Mouse (Mus musculus): ENCODE results near the gene Tbc1d1.

- no peak for TF ChIP-seq EP300 (optimal IDR thresholded peaks at IDR 0.05)
- no peak for TF ChIP-seq CTCF (IDR thresholded peaks at IDR 0.05; ENCODE audit: low read depth)
Observed at GRCm38 (mm10) chr5:64263898-64264478, 107.9 kb downstream of the Tbc1d1 start.
